Mouse (Mus musculus): ENCODE data around the gene Lif. TPM values are rescaled to one million over a fixed set of nuclear protein-coding genes. Genes with fewer than 3 reads are reported as not detected.

Gene Lif
- total and polyA plus RNA-seq, 2 experiments, result 0.02 TPM; not detected in 1

DNA sequence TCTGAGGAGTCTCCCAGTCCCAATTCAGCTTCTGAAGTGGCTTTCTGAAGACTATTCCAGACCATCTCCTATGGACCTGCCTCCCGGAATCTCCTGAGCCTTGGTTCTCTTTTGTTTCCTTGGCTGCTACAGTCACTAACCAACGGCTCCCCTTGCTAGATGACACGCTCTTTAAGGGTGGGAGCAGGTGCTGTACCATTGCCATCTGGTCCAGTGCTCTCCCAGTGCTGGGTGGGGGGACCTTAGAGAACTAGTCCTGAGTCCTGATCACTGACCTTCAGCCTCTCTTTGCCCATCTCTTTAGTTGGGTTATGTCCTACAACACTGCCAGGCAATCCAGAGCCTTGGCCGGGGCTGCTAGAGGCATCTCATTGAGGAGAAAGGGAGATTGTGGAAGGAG, 36.1 kb downstream of the Lif start:
- Histone ChIP-seq H3K9ac (ENCODE audit: low read depth, low read length) (no peak overlapping the region), H3K36me3 (ENCODE audit: control insufficient read depth, insufficient read depth, low read length) (no peaks in the 10 kb centered on the region), H3K27ac (replicated peaks; ENCODE audit: insufficient read depth, low read depth, low read length) (no peak overlapping the region), H3K4me1 (ENCODE audit: control insufficient read depth, insufficient read depth, low read length) (peaks cover 3% of the 10 kb centered on the region; the same call in 1 of the 2 replicates), H3K27me3 (ENCODE audit: control insufficient read depth, insufficient read depth, low read length) (no peaks in the 10 kb centered on the region), H3K4me3 (ENCODE audit: insufficient read depth, low read depth, low read length) (no peak overlapping the region), H3K79me2 (ENCODE audit: control insufficient read depth, insufficient read depth, low read length) (no peaks in the 10 kb centered on the region)
- DNase-seq (ENCODE audit: extremely low read depth, low read depth, low spot score), result no peak
- 88% methylated on average over 4 of the region's 4 CpGs for WGBS
- no peak for TF ChIP-seq CTCF (IDR thresholded peaks at IDR 0.05; ENCODE audit: low read depth, low read length)
- no peak for TF ChIP-seq POLR2A (IDR thresholded peaks at IDR 0.05; ENCODE audit: extremely low read depth, insufficient read depth, low read length)

DNA sequence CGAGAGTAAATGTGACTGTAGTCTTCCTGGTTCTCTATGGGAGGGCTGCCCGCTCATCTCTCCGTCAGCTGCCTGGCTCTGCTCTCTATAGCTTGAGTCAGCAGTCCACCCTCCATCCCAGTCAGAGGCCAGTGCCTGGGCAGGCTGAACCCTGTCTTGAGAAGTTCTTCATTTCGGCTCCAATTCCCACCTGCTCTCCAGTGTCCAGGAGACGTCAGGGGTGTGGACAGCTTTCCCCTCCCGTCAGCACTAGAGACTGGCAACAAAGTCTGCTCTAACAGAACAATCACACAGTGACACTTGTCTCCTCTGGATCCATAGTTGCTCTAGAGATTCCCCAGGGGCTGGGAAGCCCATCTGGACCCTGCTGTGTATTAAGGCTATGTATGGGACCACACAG, 36.7 kb downstream of the Lif start:
- no peak overlapping the region for H3K27ac ChIP-seq (replicated peaks; ENCODE audit: insufficient read depth, low read depth, low read length)
- H3K4me1 ChIP-seq (ENCODE audit: control insufficient read depth, insufficient read depth, low read length), result peaks cover 3% of the 10 kb centered on the region; the same call in 1 of the 2 replicates
- no peaks in the 10 kb centered on the region for H3K79me2 ChIP-seq (ENCODE audit: control insufficient read depth, insufficient read depth, low read length)
- no peak for TF ChIP-seq CTCF (IDR thresholded peaks at IDR 0.05; ENCODE audit: low read depth, low read length)
- no peak for TF ChIP-seq POLR2A (IDR thresholded peaks at IDR 0.05; ENCODE audit: extremely low read depth, insufficient read depth, low read length)
- WGBS, result 83% methylated on average over 6 of the region's 6 CpGs
- no peak overlapping the region for H3K9ac ChIP-seq (ENCODE audit: low read depth, low read length)
- H3K4me3 ChIP-seq (ENCODE audit: insufficient read depth, low read depth, low read length), result no peak overlapping the region
- H3K36me3 ChIP-seq (ENCODE audit: control insufficient read depth, insufficient read depth, low read length), result no peaks in the 10 kb centered on the region
- H3K27me3 ChIP-seq (ENCODE audit: control insufficient read depth, insufficient read depth, low read length), result no peaks in the 10 kb centered on the region
- DNase-seq (ENCODE audit: extremely low read depth, low read depth, low spot score), result no peak

- peak; percentile 79 for DNase-seq (ENCODE audit: extremely low read depth, low read depth, low spot score)
- H3K27me3 ChIP-seq (ENCODE audit: control insufficient read depth, insufficient read depth, low read length), result no peaks in the 10 kb centered on the region
- TF ChIP-seq CTCF (IDR thresholded peaks at IDR 0.05; ENCODE audit: low read depth, low read length) (no peak), POLR2A (IDR thresholded peaks at IDR 0.05; ENCODE audit: extremely low read depth, insufficient read depth, low read length) (no peak)
- no peak overlapping the region for H3K4me3 ChIP-seq (ENCODE audit: insufficient read depth, low read depth, low read length)
- H3K27ac ChIP-seq (replicated peaks; ENCODE audit: insufficient read depth, low read depth, low read length), result no peak overlapping the region
- H3K4me1 ChIP-seq (ENCODE audit: control insufficient read depth, insufficient read depth, low read length), result peaks cover 3% of the 10 kb centered on the region; the same call in 1 of the 2 replicates
- H3K79me2 ChIP-seq (ENCODE audit: control insufficient read depth, insufficient read depth, low read length), result no peaks in the 10 kb centered on the region
- H3K36me3 ChIP-seq (ENCODE audit: control insufficient read depth, insufficient read depth, low read length), result no peaks in the 10 kb centered on the region
- 15% methylated on average over 14 of the region's 14 CpGs for WGBS
- no peak overlapping the region for H3K9ac ChIP-seq (ENCODE audit: low read depth, low read length)
Measured at GRCm38 (mm10) chr11:4294495-4295351, 37.4 kb downstream of the Lif start.

- Histone ChIP-seq H3K4me3 (ENCODE audit: insufficient read depth, low read depth, low read length) (no peak overlapping the region), H3K27me3 (ENCODE audit: control insufficient read depth, insufficient read depth, low read length) (no peaks in the 10 kb centered on the region), H3K79me2 (ENCODE audit: control insufficient read depth, insufficient read depth, low read length) (no peaks in the 10 kb centered on the region), H3K9ac (ENCODE audit: low read depth, low read length) (no peak overlapping the region), H3K27ac (replicated peaks; ENCODE audit: insufficient read depth, low read depth, low read length) (no peak overlapping the region), H3K4me1 (ENCODE audit: control insufficient read depth, insufficient read depth, low read length) (peaks cover 3% of the 10 kb centered on the region; the same call in 1 of the 2 replicates), H3K36me3 (ENCODE audit: control insufficient read depth, insufficient read depth, low read length) (no peaks in the 10 kb centered on the region)
- TF ChIP-seq POLR2A (IDR thresholded peaks at IDR 0.05; ENCODE audit: extremely low read depth, insufficient read depth, low read length) (no peak), CTCF (IDR thresholded peaks at IDR 0.05; ENCODE audit: low read depth, low read length) (no peak)
- 84% methylated on average over 10 of the region's 10 CpGs for WGBS
- DNase-seq (ENCODE audit: extremely low read depth, low read depth, low spot score), result no peak
Measured at GRCm38 (mm10) chr11:4296610-4297275, 39.4 kb downstream of the Lif start.

DNA sequence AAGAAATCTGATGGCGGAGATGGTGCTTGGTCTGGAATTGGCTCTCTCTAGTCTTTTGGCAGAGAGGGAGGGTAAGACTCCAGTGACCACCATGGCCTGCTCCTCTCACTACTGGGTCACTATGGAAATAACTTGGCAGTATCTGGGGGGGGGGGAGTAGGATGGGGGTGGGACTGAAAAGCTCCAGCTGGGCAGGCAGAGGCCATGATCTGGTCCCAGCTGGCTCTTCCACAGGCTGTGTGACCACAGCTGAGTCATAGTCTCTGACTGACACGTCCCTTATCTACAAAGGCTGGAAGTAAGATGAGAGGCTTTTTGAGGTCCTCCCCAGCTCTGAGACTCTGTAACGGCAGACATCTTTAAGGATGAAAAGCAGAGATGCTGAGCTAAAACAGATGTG, 40.4 kb downstream of the Lif start:
- Histone ChIP-seq H3K4me3 (ENCODE audit: insufficient read depth, low read depth, low read length) (no peak overlapping the region), H3K9ac (ENCODE audit: low read depth, low read length) (no peak overlapping the region), H3K27ac (replicated peaks; ENCODE audit: insufficient read depth, low read depth, low read length) (no peak overlapping the region), H3K27me3 (ENCODE audit: control insufficient read depth, insufficient read depth, low read length) (no peaks in the 10 kb centered on the region), H3K36me3 (ENCODE audit: control insufficient read depth, insufficient read depth, low read length) (no peaks in the 10 kb centered on the region), H3K79me2 (ENCODE audit: control insufficient read depth, insufficient read depth, low read length) (no peaks in the 10 kb centered on the region), H3K4me1 (ENCODE audit: control insufficient read depth, insufficient read depth, low read length) (peaks cover 3% of the 10 kb centered on the region; the same call in 1 of the 2 replicates)
- no peak for DNase-seq (ENCODE audit: extremely low read depth, low read depth, low spot score)
- 76% methylated on average over 3 of the region's 3 CpGs for WGBS
- TF ChIP-seq CTCF (IDR thresholded peaks at IDR 0.05; ENCODE audit: low read depth, low read length), result no peak
- TF ChIP-seq POLR2A (IDR thresholded peaks at IDR 0.05; ENCODE audit: extremely low read depth, insufficient read depth, low read length), result no peak

All from liver, adult 2 months (tissue).